Mouse (Mus musculus): Measurements from ENCODE around the gene Dlst. TPM values are rescaled to one million over a fixed set of nuclear protein-coding genes. Genes with fewer than 3 reads are reported as not detected.

Gene Dlst
- total and polyA plus RNA-seq, 3 experiments: 163 to 376 (median 230) TPM

DNA sequence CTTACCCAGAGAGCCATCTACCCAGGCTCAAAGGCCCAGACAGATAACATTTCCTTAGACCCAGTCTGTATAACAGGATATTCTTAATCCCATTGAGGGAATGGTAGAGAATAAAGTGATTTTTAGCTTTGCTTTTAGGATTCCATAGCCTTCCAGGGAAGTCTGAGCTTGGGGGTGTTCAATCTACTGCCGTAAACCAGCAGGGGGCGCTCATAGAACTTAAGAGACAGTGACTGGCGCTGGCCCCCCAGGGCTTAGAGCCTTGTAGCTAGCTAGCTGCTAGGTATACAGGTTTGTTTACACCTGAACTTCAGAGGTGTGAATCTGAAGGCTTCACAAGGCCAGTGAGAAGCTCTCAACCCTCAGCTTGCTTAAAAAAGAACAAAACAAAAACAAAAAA, 18.4 kb upstream of the Dlst start:
- Histone ChIP-seq H3K9ac (ENCODE audit: control insufficient read depth, low read depth, low read length, poor library complexity, severe bottlenecking) (no peak overlapping the region), H3K27me3 (ENCODE audit: control insufficient read depth in 1 of 2, insufficient read depth in 2 of 2, low read length in 2 of 2) (no peaks in the 10 kb centered on the region), H3K27ac (ENCODE audit: control insufficient read depth, low read depth, low read length) (no peak overlapping the region), H3K9me3 (replicated peaks; ENCODE audit: insufficient read depth, low read length) (no peaks in the 10 kb centered on the region), H3K4me1 (ENCODE audit: control insufficient read depth in 1 of 2, insufficient read depth in 2 of 2, low read length in 2 of 2) (peaks cover 0 to 15% of the 10 kb centered on the region in 2 experiments; a peak in 2 of 4 replicates), H3K4me3 (ENCODE audit: control insufficient read depth in 1 of 2, insufficient read depth in 1 of 2, low read depth in 2 of 2, low read length in 2 of 2) (no peak overlapping the region), H3K79me2 (ENCODE audit: control insufficient read depth, insufficient read depth, low read length, poor library complexity) (no peaks in the 10 kb centered on the region), H3K36me3 (ENCODE audit: control insufficient read depth in 1 of 2, insufficient read depth in 2 of 2, low read length in 2 of 2) (peaks cover 0 to 7% of the 10 kb centered on the region in 2 experiments; a peak in 2 of 4 replicates)
- TF ChIP-seq CTCF (IDR thresholded peaks at IDR 0.05 in 2 of 3, conservative IDR thresholded peaks at IDR 0.05 in 1 of 3; ENCODE audit: control insufficient read depth in 1 of 3, insufficient read depth in 1 of 3, low read depth in 2 of 3, low read length in 3 of 3, poor library complexity in 1 of 3, severe bottlenecking in 1 of 3) (peak; percentile 74 to 80 (median 79)), RAD21 (IDR thresholded peaks at IDR 0.05; ENCODE audit: low read depth, low read length) (peak; percentile 61), SMC3 (IDR thresholded peaks at IDR 0.05; ENCODE audit: low read depth, low read length) (peak; percentile 53), CHD2 (IDR thresholded peaks at IDR 0.05; ENCODE audit: low read length) (no peak), ZC3H11A (IDR thresholded peaks at IDR 0.05; ENCODE audit: low read depth, low read length) (peak; percentile 24; the same call in 1 of the 2 replicates)
- DNase-seq (ENCODE audit: low read depth, low spot score): peak; percentile 77

DNA sequence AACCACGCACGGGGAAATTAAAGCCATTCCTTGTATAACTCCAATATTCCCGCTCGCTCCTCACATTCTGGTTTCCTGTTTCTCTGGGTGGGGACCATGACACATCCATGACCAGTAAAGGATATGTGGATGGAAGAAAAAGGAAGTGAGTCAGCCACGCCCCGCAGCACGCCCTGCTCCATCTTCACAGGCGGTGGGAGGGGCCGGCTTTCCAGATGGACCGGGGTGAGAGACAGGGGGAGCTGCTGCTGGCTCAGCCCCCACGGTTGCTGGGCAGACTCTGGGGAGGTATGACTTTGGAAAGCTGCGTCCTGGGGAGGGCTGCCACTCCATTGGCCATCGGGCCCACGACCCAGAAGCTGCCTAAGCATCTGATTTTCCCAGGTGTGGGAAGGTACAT, 16.6 kb upstream of the Dlst start:
- H3K4me1 ChIP-seq (ENCODE audit: control insufficient read depth in 1 of 2, insufficient read depth in 2 of 2, low read length in 2 of 2): peaks cover 2 to 18% of the 10 kb centered on the region in 2 experiments
- H3K27me3 ChIP-seq (ENCODE audit: control insufficient read depth in 1 of 2, insufficient read depth in 2 of 2, low read length in 2 of 2): no peaks in the 10 kb centered on the region
- DNase-seq (ENCODE audit: low read depth, low spot score): peak; percentile 54
- no peaks in the 10 kb centered on the region for H3K79me2 ChIP-seq (ENCODE audit: control insufficient read depth, insufficient read depth, low read length, poor library complexity)
- TF ChIP-seq E2F4 (IDR thresholded peaks at IDR 0.05; ENCODE audit: borderline replicate concordance, low read depth, low read length) (no peak), ZNF384 (IDR thresholded peaks at IDR 0.05; ENCODE audit: low read depth, low read length) (no peak), CTCF (IDR thresholded peaks at IDR 0.05 in 2 of 3, conservative IDR thresholded peaks at IDR 0.05 in 1 of 3; ENCODE audit: control insufficient read depth in 1 of 3, insufficient read depth in 1 of 3, low read depth in 2 of 3, low read length in 3 of 3, poor library complexity in 1 of 3, severe bottlenecking in 1 of 3) (no peak), ZC3H11A (IDR thresholded peaks at IDR 0.05; ENCODE audit: low read depth, low read length) (no peak), NRF1 (IDR thresholded peaks at IDR 0.05; ENCODE audit: insufficient read depth, low read depth, low read length, poor library complexity, severe bottlenecking) (no peak), ZMIZ1 (IDR thresholded peaks at IDR 0.05; ENCODE audit: low read depth, low read length) (no peak), RCOR1 (IDR thresholded peaks at IDR 0.05; ENCODE audit: low read depth, low read length) (no peak), SIN3A (IDR thresholded peaks at IDR 0.05; ENCODE audit: low read length) (no peak), GATA1 (IDR thresholded peaks at IDR 0.05; ENCODE audit: low read depth, low read length) (no peak), POLR2AphosphoS2 (IDR thresholded peaks at IDR 0.05; ENCODE audit: low read length) (no peak)
- H3K27ac ChIP-seq (ENCODE audit: control insufficient read depth, low read depth, low read length): no peak overlapping the region
- H3K9ac ChIP-seq (ENCODE audit: control insufficient read depth, low read depth, low read length, poor library complexity, severe bottlenecking): no peak overlapping the region
- H3K4me3 ChIP-seq (ENCODE audit: control insufficient read depth in 1 of 2, insufficient read depth in 1 of 2, low read depth in 2 of 2, low read length in 2 of 2): no peak overlapping the region
- H3K36me3 ChIP-seq (ENCODE audit: control insufficient read depth in 1 of 2, insufficient read depth in 2 of 2, low read length in 2 of 2): peaks cover 0 to 7% of the 10 kb centered on the region in 2 experiments; a peak in 2 of 4 replicates
- H3K9me3 ChIP-seq (replicated peaks; ENCODE audit: insufficient read depth, low read length): no peaks in the 10 kb centered on the region

DNA sequence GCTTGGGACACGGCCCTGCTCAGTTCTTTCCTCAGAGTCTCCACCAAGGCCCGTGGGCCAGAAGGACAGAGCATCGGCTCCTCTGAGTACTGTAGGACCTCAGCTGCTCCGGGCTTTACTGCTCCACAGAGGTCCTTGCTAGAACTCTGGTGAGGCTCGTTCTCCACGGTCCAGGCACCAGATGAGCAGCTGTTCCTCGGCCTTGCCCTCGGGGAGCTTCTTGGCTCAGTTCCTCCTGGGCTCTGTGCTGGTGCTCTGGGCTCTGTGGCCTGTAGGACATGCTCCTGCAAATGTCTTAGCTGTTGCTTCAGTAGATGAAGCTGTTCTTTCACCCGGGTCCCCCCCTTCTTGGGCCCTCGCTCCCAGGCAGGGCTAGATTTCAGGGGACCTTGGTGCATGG, 15.9 kb upstream of the Dlst start:
- Histone ChIP-seq H3K4me3 (ENCODE audit: control insufficient read depth in 1 of 2, insufficient read depth in 1 of 2, low read depth in 2 of 2, low read length in 2 of 2) (no peak overlapping the region), H3K9ac (ENCODE audit: control insufficient read depth, low read depth, low read length, poor library complexity, severe bottlenecking) (no peak overlapping the region), H3K27me3 (ENCODE audit: control insufficient read depth in 1 of 2, insufficient read depth in 2 of 2, low read length in 2 of 2) (no peaks in the 10 kb centered on the region), H3K36me3 (ENCODE audit: control insufficient read depth in 1 of 2, insufficient read depth in 2 of 2, low read length in 2 of 2) (peaks cover 0 to 7% of the 10 kb centered on the region in 2 experiments; a peak in 2 of 4 replicates), H3K4me1 (ENCODE audit: control insufficient read depth in 1 of 2, insufficient read depth in 2 of 2, low read length in 2 of 2) (peaks cover 2 to 18% of the 10 kb centered on the region in 2 experiments), H3K9me3 (replicated peaks; ENCODE audit: insufficient read depth, low read length) (no peaks in the 10 kb centered on the region), H3K27ac (ENCODE audit: control insufficient read depth, low read depth, low read length) (no peak overlapping the region), H3K79me2 (ENCODE audit: control insufficient read depth, insufficient read depth, low read length, poor library complexity) (no peaks in the 10 kb centered on the region)
- no peak for DNase-seq (ENCODE audit: low read depth, low spot score)
- TF ChIP-seq ZKSCAN1 (IDR thresholded peaks at IDR 0.05; ENCODE audit: low read depth, low read length) (no peak), MXI1 (IDR thresholded peaks at IDR 0.05; ENCODE audit: low read depth, low read length) (no peak), GATA1 (IDR thresholded peaks at IDR 0.05; ENCODE audit: low read depth, low read length) (no peak), ETS1 (IDR thresholded peaks at IDR 0.05; ENCODE audit: low read depth, low read length) (no peak), ZNF384 (IDR thresholded peaks at IDR 0.05; ENCODE audit: low read depth, low read length) (no peak), POLR2AphosphoS2 (IDR thresholded peaks at IDR 0.05; ENCODE audit: low read length) (no peak), NELFE (IDR thresholded peaks at IDR 0.05; ENCODE audit: low read depth, low read length) (no peak), RCOR1 (IDR thresholded peaks at IDR 0.05; ENCODE audit: low read depth, low read length) (no peak), CHD1 (IDR thresholded peaks at IDR 0.05; ENCODE audit: low read depth, low read length) (no peak), NRF1 (IDR thresholded peaks at IDR 0.05; ENCODE audit: insufficient read depth, low read depth, low read length, poor library complexity, severe bottlenecking) (no peak), MYB (IDR thresholded peaks at IDR 0.05; ENCODE audit: low read depth, low read length) (no peak), E2F4 (IDR thresholded peaks at IDR 0.05; ENCODE audit: borderline replicate concordance, low read depth, low read length) (no peak), SIN3A (IDR thresholded peaks at IDR 0.05; ENCODE audit: low read length) (no peak), MAX (IDR thresholded peaks at IDR 0.05; ENCODE audit: low read length) (no peak), POLR2A (IDR thresholded peaks at IDR 0.05; ENCODE audit: control insufficient read depth in 1 of 2, insufficient read depth in 1 of 2, low read depth in 1 of 2, low read length in 2 of 2, poor library complexity in 1 of 2) (no peak), USF1 (IDR thresholded peaks at IDR 0.05; ENCODE audit: low read depth, low read length) (no peak), MYC (IDR thresholded peaks at IDR 0.05; ENCODE audit: low read depth, low read length) (no peak), EP300 (IDR thresholded peaks at IDR 0.05; ENCODE audit: low read depth in 1 of 2, low read length in 2 of 2) (no peak), KAT2A (conservative IDR thresholded peaks at IDR 0.05; ENCODE audit: low read depth, low read length) (no peak)
